Mouse (Mus musculus): ENCODE results near the gene Nptx2. TPM values are rescaled to one million over a fixed set of nuclear protein-coding genes. Genes with fewer than 3 reads are reported as not detected.

Gene Nptx2
- 2.2 and 2.4 TPM in 2 replicates for polyA plus RNA-seq (2012; rRNA removed)

GRCm38 (mm10) chr5:144545653-144546422, at the start of gene Nptx2:
Nptx2 (plus strand) TSS chr5:144545902.

Other genes with a start within 250 kb of the Nptx2 start
- gene Baiap2l1, start 187.8 kb upstream of the Nptx2 start, polyA plus RNA-seq (2012; rRNA removed), result 52.7 and 70.6 TPM in 2 replicates
- gene Tmem130, start 215.9 kb downstream of the Nptx2 start, polyA plus RNA-seq (2012; rRNA removed), result 1.9 and 2.0 TPM in 2 replicates
- 65.1 and 71.2 TPM in 2 replicates for gene Trrap, start 221.8 kb downstream of the Nptx2 start, polyA plus RNA-seq (2012; rRNA removed)

All from colon, adult 2 months (tissue).